Mouse (Mus musculus) CD4-positive, CD25-positive, alpha-beta regulatory T cell, adult 9 weeks (primary cell): ENCODE results near the gene Zfp229. TPM values are rescaled to one million over a fixed set of nuclear protein-coding genes. Genes with fewer than 3 reads are reported as not detected.

Experiments used
- polyA plus RNA-seq: library from polyadenylated mRNA; unstranded; fragments of 100-300 nt; shearing (Covaris generic); gene quantifications from one replicate; pipeline ENCODE4 v1.2.1, GENCODE M21; 2017

Gene Zfp229
- polyA plus RNA-seq = 0.71 TPM

DNA sequence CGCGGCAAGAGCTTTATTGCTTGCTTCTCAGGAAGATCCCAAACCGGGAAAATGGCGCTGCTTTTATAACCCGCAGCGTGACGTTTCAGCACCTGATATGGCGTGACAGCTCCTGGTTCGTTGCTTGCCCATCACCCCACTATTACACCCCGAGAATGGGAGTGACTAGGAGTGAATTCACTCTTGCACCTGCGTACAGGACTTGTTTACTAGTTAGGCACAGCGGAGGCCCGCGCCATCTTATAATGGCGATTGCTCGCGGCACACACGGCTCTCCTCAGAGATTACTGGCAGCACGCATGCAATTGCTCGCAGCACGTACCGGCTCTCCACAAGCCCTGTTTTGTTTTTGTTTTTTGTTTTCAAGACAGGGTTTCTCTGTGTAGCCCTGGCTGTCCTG lies at the start of gene Zfp229:
TSS of gene Zfp229 (plus strand) at position 301 of the 400 bp plus-strand sequence.

GRCm38 (mm10) chr17:21691560-21691959 lies 39.0 kb upstream of the Zfp229 start, which contains the start of gene Gm10226:
TSS of gene Gm10226 (plus strand) at chr17:21691860.

GRCm38 (mm10) chr17:21707343-21707996 lies 23.1 kb upstream of the Zfp229 start, which contains the start of gene Zfp760:
TSS of gene Zfp760 (plus strand) at chr17:21707741.

Other genes starting within 250 kb of the Zfp229 start
- gene Zfp53, start 241.8 kb upstream of the Zfp229 start, polyA plus RNA-seq = 65.7 TPM
- gene Zfp52, start 195.3 kb upstream of the Zfp229 start, polyA plus RNA-seq = 22.9 TPM
- gene Zfp948, start 163.8 kb upstream of the Zfp229 start, polyA plus RNA-seq = 5.6 TPM
- 16.7 TPM for gene Zfp983, start 80.2 kb upstream of the Zfp229 start, polyA plus RNA-seq
- gene Gm10226, start 38.9 kb upstream of the Zfp229 start, polyA plus RNA-seq = 16.0 TPM
- 5.5 TPM for gene Zfp760, start 23.1 kb upstream of the Zfp229 start, polyA plus RNA-seq
- 0.43 TPM for gene Zfp820, start 115.0 kb downstream of the Zfp229 start, polyA plus RNA-seq
- gene Zfp995, start 179.1 kb downstream of the Zfp229 start, polyA plus RNA-seq = 18.5 TPM
- 37.4 TPM for gene Zfp942, start 231.7 kb downstream of the Zfp229 start, polyA plus RNA-seq
- gene Zfp943, start 231.8 kb downstream of the Zfp229 start, polyA plus RNA-seq = 19.0 TPM